Mouse (Mus musculus) liver, embryonic 13.5 days (tissue): ENCODE measurements around the gene Acp7. TPM values are rescaled to one million over a fixed set of nuclear protein-coding genes. Genes with fewer than 3 reads are reported as not detected.

Experiments
- ATAC-seq: fragments of 200-750 bp; cut with Nextera tagmentation; 2 replicates; pipeline ENCODE4 v1.8.0; 2017; ENCODE audit warnings: low read depth, mild to moderate bottlenecking, moderate number of reproducible peaks, moderate library complexity
- DNase-seq: peaks from one replicate; pipeline ENCODE4 v3.0.0; 2022
- H3K27ac ChIP-seq: fragments of 300-500 bp; sonication (generic); 2 replicates; pipeline ENCODE4 v1.5.1; 2015; ENCODE audit warnings: moderate library complexity, mild to moderate bottlenecking, inconsistent platforms
- H3K27me3 ChIP-seq: fragments of 300-500 bp; sonication (generic); 2 replicates; pipeline ENCODE4 v1.6.1; 2015; ENCODE audit warnings: mild to moderate bottlenecking, inconsistent platforms
- H3K36me3 ChIP-seq: fragments of 300-500 bp; sonication (generic); 2 replicates; pipeline ENCODE4 v1.6.1; 2015; ENCODE audit warnings: mild to moderate bottlenecking, inconsistent platforms
- H3K4me1 ChIP-seq: fragments of 300-500 bp; sonication (generic); replicated peaks from 2 replicates; pipeline ENCODE4 v1.6.1; 2015; ENCODE audit warnings: inconsistent platforms
- H3K4me2 ChIP-seq: fragments of 300-500 bp; sonication (generic); 2 replicates; pipeline ENCODE4 v1.6.1; 2015; ENCODE audit warnings: inconsistent platforms, mild to moderate bottlenecking, moderate library complexity
- H3K4me3 ChIP-seq: fragments of 300-500 bp; sonication (generic); replicated peaks from 2 replicates; pipeline ENCODE4 v1.5.1; 2015; ENCODE audit warnings: mild to moderate bottlenecking, inconsistent platforms
- H3K9ac ChIP-seq: fragments of 300-500 bp; sonication (generic); 2 replicates; pipeline ENCODE4 v1.6.1; 2015; ENCODE audit warnings: mild to moderate bottlenecking, inconsistent platforms
- H3K9me3 ChIP-seq: fragments of 300-500 bp; sonication (generic); replicated peaks from 2 replicates; pipeline ENCODE4 v1.6.1; 2016; ENCODE audit warnings: inconsistent platforms
- WGBS: fragments of 180-500 bp; shearing (Covaris S2); methylation state at CpG from one replicate; pipeline ENCODE4 v1.1.7; 2015; ENCODE audit not compliant: insufficient replicate concordance; 5-methylcytosine and 5-hydroxymethylcytosine counted together
- polyA plus RNA-seq: library from polyadenylated mRNA; unstranded; fragments of >200 nt; fragmentation: Nextera tagmentation; extraction: Ambion mirVana; gene quantifications from 2 replicates; pipeline ENCODE4 v1.2.1, GENCODE M21; 2015

The Acp7 gene
- polyA plus RNA-seq, 1 experiment from 2014 or later: not detected

- WGBS: 76% methylated on average over 3 of the region's 3 CpGs
- Histone ChIP-seq H3K4me2 (no peak overlapping the region), H3K27ac (peak overlapping the region; percentile 53; the same call in 1 of the 2 replicates)
These were observed 57.9 kb downstream of the Acp7 start for GRCm38 (mm10) chr7:28573236-28573635.

GRCm38 (mm10) chr7:28572689-28573088 lies 58.4 kb downstream of the Acp7 start:
- Histone ChIP-seq H3K4me3 (no peak overlapping the region), H3K4me2 (no peak overlapping the region), H3K4me1 (peaks cover 79% of the 10 kb centered on the region), H3K27ac (peak overlapping the region; percentile 53; the same call in 1 of the 2 replicates), H3K36me3 (peaks cover 23% of the 10 kb centered on the region), H3K27me3 (no peaks in the 10 kb centered on the region), H3K9ac (peak overlapping the region; percentile 27; the same call in 1 of the 2 replicates), H3K9me3 (no peaks in the 10 kb centered on the region)
- no peak for DNase-seq
- no peak for ATAC-seq
- WGBS: 68% methylated on average over 5 of the region's 5 CpGs

More at GRCm38 (mm10) chr7:28573236-28573635, 57.9 kb downstream of the Acp7 start:
- Histone ChIP-seq H3K4me3 (no peak overlapping the region), H3K9me3 (no peaks in the 10 kb centered on the region), H3K36me3 (peaks cover 18% of the 10 kb centered on the region), H3K9ac (peak overlapping the region; percentile 27; the same call in 1 of the 2 replicates), H3K4me1 (peaks cover 84% of the 10 kb centered on the region), H3K27me3 (no peaks in the 10 kb centered on the region)
- DNase-seq: no peak
- ATAC-seq: no peak

- H3K4me2 ChIP-seq: no peak overlapping the region
- WGBS: 55% methylated on average over 5 of the region's 5 CpGs
- H3K9me3 ChIP-seq: no peaks in the 10 kb centered on the region
- no peak overlapping the region for H3K4me3 ChIP-seq
- no peak for ATAC-seq
- peak overlapping the region; percentile 6; the same call in 1 of the 2 replicates for H3K27ac ChIP-seq
- no peaks in the 10 kb centered on the region for H3K27me3 ChIP-seq
- H3K9ac ChIP-seq: no peak overlapping the region; the same call in 1 of the 2 replicates
- H3K36me3 ChIP-seq: peaks cover 39% of the 10 kb centered on the region
- DNase-seq: no peak
- H3K4me1 ChIP-seq: peaks cover 63% of the 10 kb centered on the region
These were observed 60.0 kb downstream of the Acp7 start for GRCm38 (mm10) chr7:28570982-28571682.

GRCm38 (mm10) chr7:28570291-28570981 lies 60.7 kb downstream of the Acp7 start:
- peak overlapping the region; percentile 47; the same call in 1 of the 2 replicates for H3K27ac ChIP-seq
- H3K9me3 ChIP-seq: no peaks in the 10 kb centered on the region
- peaks cover 56% of the 10 kb centered on the region for H3K4me1 ChIP-seq
- no peak overlapping the region for H3K4me2 ChIP-seq
- H3K36me3 ChIP-seq: peaks cover 45% of the 10 kb centered on the region
- 0 out of 2 replicates have a peak overlapping the region, but pooled peaks have one; percentile 17 for H3K9ac ChIP-seq
- no peak for ATAC-seq
- DNase-seq: no peak
- H3K4me3 ChIP-seq: no peak overlapping the region
- 72% methylated on average over 12 of the region's 12 CpGs for WGBS
- H3K27me3 ChIP-seq: no peaks in the 10 kb centered on the region

- Histone ChIP-seq H3K4me2 (no peak overlapping the region), H3K9me3 (no peaks in the 10 kb centered on the region), H3K27me3 (no peaks in the 10 kb centered on the region), H3K27ac (no peak overlapping the region), H3K9ac (no peak overlapping the region), H3K36me3 (peaks cover 67% of the 10 kb centered on the region), H3K4me3 (no peak overlapping the region), H3K4me1 (peaks cover 34% of the 10 kb centered on the region)
- ATAC-seq: peak; percentile 35; the same call in 1 of the 2 replicates
- peak; percentile 55 for DNase-seq
These were observed 62.9 kb downstream of the Acp7 start for GRCm38 (mm10) chr7:28568253-28568652.

GRCm38 (mm10) chr7:28567539-28567938 lies 63.6 kb downstream of the Acp7 start:
- ATAC-seq: no peak
- WGBS: 64% methylated on average over 4 of the region's 4 CpGs
- Histone ChIP-seq H3K4me2 (no peak overlapping the region), H3K9me3 (no peaks in the 10 kb centered on the region), H3K36me3 (peaks cover 74% of the 10 kb centered on the region), H3K27me3 (no peaks in the 10 kb centered on the region), H3K9ac (no peak overlapping the region), H3K4me1 (peaks cover 27% of the 10 kb centered on the region), H3K27ac (no peak overlapping the region), H3K4me3 (no peak overlapping the region)
- DNase-seq: no peak

GRCm38 (mm10) chr7:28565407-28565806 lies 65.7 kb downstream of the Acp7 start:
- ATAC-seq (no peak), DNase-seq (no peak)
- Histone ChIP-seq H3K27me3 (no peaks in the 10 kb centered on the region), H3K36me3 (peaks cover 95% of the 10 kb centered on the region), H3K4me1 (peaks cover 6% of the 10 kb centered on the region), H3K27ac (no peak overlapping the region), H3K9ac (no peak overlapping the region), H3K4me3 (no peak overlapping the region), H3K9me3 (no peaks in the 10 kb centered on the region), H3K4me2 (no peak overlapping the region)
- WGBS: 71% methylated on average over 5 of the region's 5 CpGs

- Histone ChIP-seq H3K27ac (no peak overlapping the region), H3K9me3 (no peaks in the 10 kb centered on the region), H3K27me3 (no peaks in the 10 kb centered on the region), H3K4me1 (peaks cover 11% of the 10 kb centered on the region), H3K9ac (no peak overlapping the region), H3K4me3 (no peak overlapping the region), H3K4me2 (no peak overlapping the region), H3K36me3 (peaks cover 94% of the 10 kb centered on the region)
- no peak for ATAC-seq
- no peak for DNase-seq
- 90% methylated on average over 13 of the region's 13 CpGs for WGBS
These were observed 68.2 kb downstream of the Acp7 start for GRCm38 (mm10) chr7:28562951-28563350.

GRCm38 (mm10) chr7:28562371-28562770 lies 68.8 kb downstream of the Acp7 start:
- Histone ChIP-seq H3K9me3 (no peaks in the 10 kb centered on the region), H3K4me2 (no peak overlapping the region), H3K9ac (no peak overlapping the region), H3K36me3 (peaks cover 88% of the 10 kb centered on the region), H3K4me1 (peaks cover 16% of the 10 kb centered on the region), H3K4me3 (no peak overlapping the region), H3K27me3 (no peaks in the 10 kb centered on the region), H3K27ac (no peak overlapping the region)
- 85% methylated on average over 13 of the region's 13 CpGs for whole genome bisulfite sequencing
- ATAC-seq: no peak
- DNase-seq: no peak

- ATAC-seq (no peak), DNase-seq (no peak)
- Histone ChIP-seq H3K4me1 (peaks cover 17% of the 10 kb centered on the region), H3K27me3 (no peaks in the 10 kb centered on the region), H3K36me3 (peaks cover 84% of the 10 kb centered on the region), H3K9me3 (no peaks in the 10 kb centered on the region), H3K4me2 (no peak overlapping the region), H3K27ac (no peak overlapping the region), H3K4me3 (no peak overlapping the region), H3K9ac (no peak overlapping the region)
- WGBS: 82% methylated on average over 11 of the region's 11 CpGs
These were observed 69.2 kb downstream of the Acp7 start for GRCm38 (mm10) chr7:28561967-28562366.

- Histone ChIP-seq H3K9me3 (no peaks in the 10 kb centered on the region), H3K27me3 (no peaks in the 10 kb centered on the region), H3K4me2 (no peak overlapping the region), H3K4me3 (no peak overlapping the region), H3K36me3 (peaks cover 73% of the 10 kb centered on the region), H3K27ac (no peak overlapping the region), H3K4me1 (peaks cover 22% of the 10 kb centered on the region), H3K9ac (no peak overlapping the region)
- ATAC-seq (no peak), DNase-seq (no peak)
- WGBS: 82% methylated on average over 10 of the region's 10 CpGs
These were observed 70.3 kb downstream of the Acp7 start for GRCm38 (mm10) chr7:28560856-28561255.
